ENCODE assay signal across 8 mouse cellular contexts in genomic region chr5:72559544-72560049, GRCm38 (mm10). TPM values are rescaled to one million over a fixed set of nuclear protein-coding genes. Genes with fewer than 3 reads are reported as not detected.
A peak's percentile ranks its signal among the peaks of the same experiment; 100 is the strongest.
DNase-seq lines count a peak whose midpoint lies in the region; ATAC-seq and TF ChIP-seq lines count a peak whose summit lies in the region.

Gene Nfxl1, minus strand, starts transcription at chr5:72559684.

- H3K4me3 ChIP-seq in bone marrow, adult 2 months (replicated peaks; ENCODE audit: control insufficient read depth, low read depth, low read length): peak within 1 kb of the TSS; percentile 82
- H3K4me3 ChIP-seq in embryonic facial prominence, embryonic 15.5 days (replicated peaks): peak within 1 kb of the TSS; percentile 93
- H3K4me3 ChIP-seq in limb, embryonic 14.5 days (replicated peaks; ENCODE audit: low read length): peak within 1 kb of the TSS; percentile 95
- peak within 1 kb of the TSS; percentile 95 for H3K4me3 ChIP-seq in midbrain, postnatal 0 days (ENCODE audit: low read depth, low read length)

- no peak for TF ChIP-seq CTCF in bone marrow, adult 2 months (IDR thresholded peaks at IDR 0.05; ENCODE audit: control insufficient read depth, insufficient read depth, low read length)
- peak; percentile 31; the same call in 1 of the 2 replicates for TF ChIP-seq CTCF in midbrain, postnatal 0 days (IDR thresholded peaks at IDR 0.05)

- no peaks in the 10 kb centered on the region for H3K9me3 ChIP-seq in embryonic facial prominence, embryonic 15.5 days (replicated peaks)
- H3K9me3 ChIP-seq in limb, embryonic 14.5 days (ENCODE audit: control insufficient read depth, low read length): no peaks in the 10 kb centered on the region
- H3K9me3 ChIP-seq in midbrain, postnatal 0 days (ENCODE audit: low read length): no peaks in the 10 kb centered on the region

- H3K36me3 ChIP-seq in embryonic facial prominence, embryonic 15.5 days: peaks cover 5% of the 10 kb centered on the region; the same call in 1 of the 2 replicates
- peaks cover 11% of the 10 kb centered on the region for H3K36me3 ChIP-seq in limb, embryonic 14.5 days (ENCODE audit: control insufficient read depth, insufficient read depth, low read length)
- peaks cover 4% of the 10 kb centered on the region; the same call in 1 of the 2 replicates for H3K36me3 ChIP-seq in midbrain, postnatal 0 days (ENCODE audit: insufficient read depth, low read length)

- peak within 1 kb of the TSS; percentile 25; the same call in 1 of the 2 replicates for H3K27ac ChIP-seq in bone marrow, adult 2 months (ENCODE audit: control insufficient read depth, insufficient read depth, low read depth, low read length, poor library complexity)
- peak within 1 kb of the TSS; percentile 68 for H3K27ac ChIP-seq in embryonic facial prominence, embryonic 15.5 days (replicated peaks)
- peak within 1 kb of the TSS; percentile 67 for H3K27ac ChIP-seq in limb, embryonic 14.5 days (replicated peaks; ENCODE audit: low read depth, low read length)
- peak within 1 kb of the TSS; percentile 67 for H3K27ac ChIP-seq in midbrain, postnatal 0 days (ENCODE audit: low read depth, low read length)

- DNase-seq in 416B (ENCODE audit: low read depth): peak; percentile 98
- peak; percentile 94 for DNase-seq in heart, adult 8-10 months (ENCODE audit: low spot score)
- DNase-seq in kidney, adult 9 months: peak; percentile 98
- peak; percentile 97 for DNase-seq in limb, embryonic 14.5 days (ENCODE audit: low spot score)
- DNase-seq in midbrain, postnatal 0 days (ENCODE audit: low spot score): peak; percentile 99
- peak; percentile 89 to 94 for DNase-seq in spleen, postnatal 14 days (ENCODE audit: low spot score in 2 of 2)

- peak; percentile 97 for ATAC-seq in embryonic facial prominence, embryonic 15.5 days (ENCODE audit: insufficient number of reproducible peaks, low FRiP score, low TSS enrichment, low read depth)
- peak; percentile 97 for ATAC-seq in limb, embryonic 14.5 days (ENCODE audit: low FRiP score, low read depth)
- peak; percentile 96 for ATAC-seq in midbrain, postnatal 0 days (ENCODE audit: low FRiP score)

- peak; percentile 73; the same call in 1 of the 2 replicates for TF ChIP-seq POLR2A in bone marrow, adult 2 months (IDR thresholded peaks at IDR 0.05; ENCODE audit: borderline replicate concordance, control insufficient read depth, low read depth, low read length)
- peak; percentile 82; the same call in 1 of the 2 replicates for TF ChIP-seq POLR2A in limb, embryonic 14.5 days (IDR thresholded peaks at IDR 0.05; ENCODE audit: borderline replicate concordance, extremely low read depth, insufficient read depth, insufficient read length)

- peak within 1 kb of the TSS; percentile 77 for H3K4me2 ChIP-seq in embryonic facial prominence, embryonic 15.5 days (replicated peaks)
- H3K4me2 ChIP-seq in limb, embryonic 14.5 days (replicated peaks; ENCODE audit: low read depth, low read length, severe bottlenecking): peak within 1 kb of the TSS; percentile 64
- H3K4me2 ChIP-seq in midbrain, postnatal 0 days (ENCODE audit: low read depth, low read length, poor library complexity, severe bottlenecking): peak within 1 kb of the TSS; percentile 93

- peak within 1 kb of the TSS; percentile 91 for H3K9ac ChIP-seq in embryonic facial prominence, embryonic 15.5 days
- peak within 1 kb of the TSS; percentile 92 for H3K9ac ChIP-seq in limb, embryonic 14.5 days (ENCODE audit: low read depth, low read length, severe bottlenecking)
- H3K9ac ChIP-seq in midbrain, postnatal 0 days (replicated peaks; ENCODE audit: low read length, poor library complexity, severe bottlenecking): peak within 1 kb of the TSS; percentile 84

- no peaks in the 10 kb centered on the region for H3K27me3 ChIP-seq in embryonic facial prominence, embryonic 15.5 days
- no peaks in the 10 kb centered on the region for H3K27me3 ChIP-seq in limb, embryonic 14.5 days (ENCODE audit: control insufficient read depth, insufficient read depth, low read length)
- no peaks in the 10 kb centered on the region for H3K27me3 ChIP-seq in midbrain, postnatal 0 days (ENCODE audit: insufficient read depth, low read length)

- H3K4me1 ChIP-seq in bone marrow, adult 2 months (ENCODE audit: control insufficient read depth, insufficient read depth, low read length): no peaks in the 10 kb centered on the region
- peaks cover 6% of the 10 kb centered on the region; the same call in 1 of the 2 replicates for H3K4me1 ChIP-seq in embryonic facial prominence, embryonic 15.5 days
- peaks cover 16% of the 10 kb centered on the region for H3K4me1 ChIP-seq in limb, embryonic 14.5 days (ENCODE audit: control insufficient read depth, insufficient read depth, low read length)
- no peaks in the 10 kb centered on the region for H3K4me1 ChIP-seq in midbrain, postnatal 0 days (ENCODE audit: insufficient read depth, low read length)

- under 1% methylated on average over 42 of the region's 42 CpGs for WGBS in bone marrow, adult 2 months
- WGBS in embryonic facial prominence, embryonic 15.5 days: under 1% methylated on average over 42 of the region's 42 CpGs
- under 1% methylated on average over 42 of the region's 42 CpGs for WGBS in limb, embryonic 14.5 days
- WGBS in midbrain, postnatal 0 days: 0% methylated on average over 42 of the region's 42 CpGs

RNA-seq across cellular contexts. Expression of gene Nfxl1, which starts in this region (rescaled TPM):
- 7.6 and 11.6 TPM in 2 replicates for polyA plus RNA-seq in bone marrow, adult 2 months (2011; ENCODE audit: insufficient read depth, insufficient read length, low replicate concordance, missing spikeins)
- polyA plus RNA-seq in embryonic facial prominence, embryonic 15.5 days (2015; fragmentation: Nextera tagmentation; extraction: Ambion mirVana): 16.8 and 19.4 TPM in 2 replicates
- total RNA-seq in heart, adult 8-10 months (2022): 1 to 10 TPM; 3.2 to 6.6 (median 4.4) TPM
- polyA plus RNA-seq in limb, embryonic 14.5 days (2012; rRNA removed): 29.9 and 31.0 TPM in 2 replicates
- polyA plus RNA-seq in limb, embryonic 14.5 days (2014; fragmentation: Nextera tagmentation; extraction: Ambion mirVana): 25.2 and 25.8 TPM in 2 replicates
- total RNA-seq in midbrain, postnatal 0 days (2014; rRNA removed): 12.6 and 15.7 TPM in 2 replicates
- polyA plus RNA-seq in midbrain, postnatal 0 days (2015; fragmentation: Nextera tagmentation; extraction: Ambion mirVana): 7.9 and 8.2 TPM in 2 replicates

Comparison
In these comparisons a context has a peak if more than half of its experiments do, and no peak if none do; other contexts are left out.
1. Peak in every context shown above with its lines: DNase-seq, ATAC-seq, H3K4me3 ChIP-seq and H3K27ac ChIP-seq.